Mouse (Mus musculus): Measurements from ENCODE around the gene Cpm.

Cpm gene

DNA sequence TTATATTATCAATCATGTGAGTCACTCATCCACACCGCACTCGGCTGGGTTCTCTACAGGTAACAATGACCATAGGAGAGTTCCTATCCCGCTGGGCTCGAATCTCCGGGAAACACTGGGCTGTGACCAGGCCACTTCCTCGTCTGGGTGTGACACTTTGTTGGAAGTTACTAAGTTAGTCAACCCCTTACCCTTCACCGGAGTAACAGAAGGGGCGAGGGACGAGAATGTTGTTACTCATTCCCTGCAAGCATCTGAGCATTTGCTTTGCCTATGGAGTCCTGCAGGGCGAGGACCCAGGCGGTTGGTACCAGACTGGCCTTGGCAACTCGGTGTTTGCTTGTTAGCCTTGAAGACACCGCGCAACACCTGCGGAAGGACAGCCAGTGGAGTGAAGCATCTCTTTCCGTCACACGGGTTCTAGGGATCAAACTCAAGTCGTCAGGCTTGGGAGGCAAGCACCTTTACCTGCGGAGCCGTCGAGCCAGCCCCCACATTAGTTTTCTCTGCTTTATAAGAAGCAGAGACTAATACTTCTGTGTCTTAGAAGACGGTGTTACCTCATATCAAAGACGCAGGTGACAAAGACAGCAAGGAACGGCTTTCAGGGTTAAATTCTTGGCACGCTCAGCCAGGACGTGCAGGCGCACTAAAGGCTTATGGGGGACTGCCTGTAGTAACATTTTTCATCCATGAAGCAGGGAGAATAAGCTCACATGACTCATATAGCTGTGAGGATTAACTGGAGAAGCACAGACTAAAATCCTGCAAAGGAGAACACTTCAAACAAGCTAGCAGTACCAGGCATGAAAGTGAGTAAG, 10.0 kb upstream of the Cpm start:
- no peak for DNase-seq (ENCODE audit: extremely low read depth, low read depth)

GRCm38 (mm10) chr10:117619862-117620179, 9.5 kb upstream of the Cpm start:
- no peak for DNase-seq (ENCODE audit: extremely low read depth, low read depth)

DNA sequence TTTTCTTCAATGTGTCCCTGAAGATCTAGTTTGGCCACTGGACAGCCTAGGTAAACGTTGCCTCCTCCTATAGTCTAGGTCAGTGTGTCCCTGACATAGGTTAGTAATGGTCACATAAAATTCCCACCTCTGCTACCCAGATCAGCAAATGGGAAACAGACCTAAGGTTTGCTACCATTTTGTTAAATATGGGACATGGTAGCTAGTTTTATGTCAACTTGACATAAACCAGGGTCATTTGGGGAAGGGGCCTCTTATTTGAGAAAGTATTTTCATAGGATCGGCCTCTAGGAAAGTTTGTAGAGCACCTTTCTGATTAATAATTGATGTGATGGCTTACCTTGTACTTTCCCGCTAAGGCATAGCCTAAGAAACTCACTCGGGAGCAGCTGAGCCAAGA, 8.8 kb upstream of the Cpm start:
- no peak for DNase-seq (ENCODE audit: extremely low read depth, low read depth)

GRCm38 (mm10) chr10:117620934-117621501, 8.3 kb upstream of the Cpm start:
- DNase-seq (ENCODE audit: extremely low read depth, low read depth): no peak

- DNase-seq (ENCODE audit: extremely low read depth, low read depth): no peak
These were observed 7.4 kb upstream of the Cpm start for GRCm38 (mm10) chr10:117621616-117622533.

DNA sequence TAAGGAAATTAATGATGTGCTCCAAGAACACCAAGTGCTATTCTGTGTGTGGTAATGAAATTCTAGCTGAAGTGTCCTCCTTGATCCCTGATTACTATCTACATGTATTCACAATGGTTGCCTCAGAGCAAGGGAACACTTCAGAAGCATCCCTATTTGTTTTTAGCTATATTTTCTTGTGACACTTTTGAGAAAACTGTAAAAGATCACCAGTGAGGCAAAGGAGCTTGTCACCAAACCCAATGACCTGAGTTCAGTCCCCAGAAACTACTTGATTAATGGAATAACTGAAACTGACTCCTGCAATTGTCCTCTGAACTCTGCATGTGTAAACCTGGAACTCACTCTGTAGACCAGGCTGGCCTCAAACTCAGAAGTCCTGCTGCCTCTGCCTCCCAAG, 5.9 kb upstream of the Cpm start:
- no peak for DNase-seq (ENCODE audit: extremely low read depth, low read depth)

DNA sequence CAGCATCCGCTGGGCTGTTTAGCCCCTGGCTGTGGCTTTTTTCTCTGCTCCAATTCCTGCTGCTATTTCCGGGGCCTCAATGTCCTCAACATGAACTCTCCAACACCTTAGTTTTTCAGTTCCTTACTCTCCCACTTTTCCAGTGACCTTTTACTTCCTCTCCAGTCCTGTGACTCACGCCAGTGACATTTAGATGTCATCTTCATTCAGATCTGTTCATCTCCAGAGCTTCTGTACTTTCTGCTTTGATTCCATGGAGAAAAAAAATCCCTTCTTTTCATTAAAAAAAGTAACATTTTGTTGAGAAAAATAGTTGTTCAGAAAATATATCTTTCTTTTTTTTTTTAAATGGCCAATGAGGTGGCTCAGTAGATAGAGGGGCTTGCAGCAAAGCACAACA, 5.1 kb upstream of the Cpm start:
- no peak for DNase-seq (ENCODE audit: extremely low read depth, low read depth)

- DNase-seq (ENCODE audit: extremely low read depth, low read depth): no peak
These were observed 4.4 kb upstream of the Cpm start for GRCm38 (mm10) chr10:117624655-117625497.

- no peak for DNase-seq (ENCODE audit: extremely low read depth, low read depth)
These were observed 3.6 kb upstream of the Cpm start for GRCm38 (mm10) chr10:117625500-117626296.

DNA sequence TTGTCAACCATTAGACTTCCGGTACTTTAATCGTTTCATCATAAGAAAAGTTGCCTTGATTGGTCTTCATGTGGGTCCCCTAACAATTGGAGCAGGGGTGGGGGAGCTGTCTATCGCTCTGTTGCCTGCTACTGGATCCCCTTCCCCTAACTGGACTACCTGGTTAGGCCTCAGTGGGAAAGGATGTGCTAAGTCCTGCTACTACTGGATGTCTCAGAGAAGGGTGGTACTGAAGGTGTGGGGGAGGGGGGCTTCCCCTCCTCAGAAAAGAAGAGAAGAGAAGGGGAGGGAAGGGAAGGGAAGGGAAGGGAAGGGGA, 3.0 kb upstream of the Cpm start:
- DNase-seq (ENCODE audit: extremely low read depth, low read depth): no peak

GRCm38 (mm10) chr10:117626840-117627615, 2.3 kb upstream of the Cpm start:
- DNase-seq (ENCODE audit: extremely low read depth, low read depth): no peak

- no peak for DNase-seq (ENCODE audit: extremely low read depth, low read depth)
These were observed 1.7 kb upstream of the Cpm start for GRCm38 (mm10) chr10:117627616-117627930.

- no peak for DNase-seq (ENCODE audit: extremely low read depth, low read depth)
These were observed 1.4 kb upstream of the Cpm start for GRCm38 (mm10) chr10:117627949-117628348.

- no peak for DNase-seq (ENCODE audit: extremely low read depth, low read depth)
These were observed 734 bp upstream of the Cpm start for GRCm38 (mm10) chr10:117628363-117629168.

DNA sequence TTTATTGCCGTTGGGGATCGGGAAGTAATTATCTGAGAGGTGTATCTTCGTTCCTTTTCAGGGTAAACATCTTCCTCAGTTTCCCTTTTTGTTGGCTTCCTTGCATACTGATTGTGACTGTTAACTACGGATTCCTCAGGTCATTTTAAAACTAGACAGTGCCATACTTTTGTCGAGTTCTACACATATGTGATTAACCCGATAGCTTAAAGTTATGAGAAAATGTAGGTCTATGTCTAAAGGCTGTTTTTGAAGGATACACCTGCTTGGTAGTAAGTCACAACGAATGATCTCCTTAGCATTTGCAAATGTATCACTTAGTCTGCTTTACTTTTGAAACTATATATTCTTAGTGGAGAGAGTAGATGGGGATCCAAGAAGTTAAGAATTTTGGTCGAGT, 876 bp downstream of the Cpm start:
- DNase-seq (ENCODE audit: extremely low read depth, low read depth): no peak

DNA sequence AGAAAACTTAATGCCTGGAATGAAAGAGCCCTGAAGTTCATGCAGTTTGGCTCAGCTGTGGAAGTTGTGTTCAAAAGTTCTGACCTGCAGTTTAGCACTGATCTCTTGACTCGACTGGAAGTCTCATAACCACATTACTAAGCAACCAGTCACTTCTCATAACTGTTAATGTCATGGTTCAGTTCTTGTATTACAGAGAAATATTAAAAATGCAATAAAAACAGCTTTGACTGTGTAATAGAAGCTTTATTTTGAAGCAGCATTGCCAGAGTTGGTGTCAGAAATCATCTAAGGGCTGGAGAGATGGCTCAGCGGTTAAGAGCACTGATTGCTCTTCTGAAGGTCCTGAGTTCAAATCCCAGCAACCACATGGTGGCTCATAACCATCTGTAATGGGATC, 1.5 kb downstream of the Cpm start:
- DNase-seq (ENCODE audit: extremely low read depth, low read depth): no peak

DNA sequence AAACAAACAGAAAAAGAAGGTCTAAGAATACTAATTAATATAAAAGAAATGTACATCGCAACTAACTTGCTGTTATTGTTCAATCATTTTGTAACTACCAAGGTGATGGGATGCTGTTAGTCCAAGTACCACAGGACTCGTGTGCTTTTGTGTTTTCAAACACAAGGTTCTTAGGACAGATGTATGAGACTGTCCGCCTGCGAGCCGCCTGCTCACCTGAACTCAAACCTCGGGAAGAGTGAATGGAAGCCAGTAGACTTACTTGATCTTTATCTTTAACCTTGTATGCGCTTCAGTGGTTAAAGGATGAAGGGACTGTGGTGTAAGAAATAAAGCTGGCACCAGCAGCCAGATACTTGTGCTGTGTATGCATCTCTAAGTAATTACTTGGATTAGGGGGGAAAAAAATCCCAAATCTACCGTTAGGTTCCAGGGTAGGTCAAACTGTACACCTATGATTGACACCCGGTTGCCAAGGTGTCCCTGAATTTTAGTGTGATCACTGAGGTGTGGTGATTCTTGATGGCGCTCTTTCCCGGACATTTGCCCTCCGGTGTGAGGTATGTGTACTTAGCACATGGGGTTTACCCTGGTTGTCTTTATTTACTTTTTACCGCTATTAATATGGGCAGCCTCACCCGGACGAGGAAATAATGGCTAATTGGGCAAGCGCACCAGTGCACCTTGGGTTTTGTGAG, 2.4 kb downstream of the Cpm start:
- DNase-seq (ENCODE audit: extremely low read depth, low read depth): no peak

DNA sequence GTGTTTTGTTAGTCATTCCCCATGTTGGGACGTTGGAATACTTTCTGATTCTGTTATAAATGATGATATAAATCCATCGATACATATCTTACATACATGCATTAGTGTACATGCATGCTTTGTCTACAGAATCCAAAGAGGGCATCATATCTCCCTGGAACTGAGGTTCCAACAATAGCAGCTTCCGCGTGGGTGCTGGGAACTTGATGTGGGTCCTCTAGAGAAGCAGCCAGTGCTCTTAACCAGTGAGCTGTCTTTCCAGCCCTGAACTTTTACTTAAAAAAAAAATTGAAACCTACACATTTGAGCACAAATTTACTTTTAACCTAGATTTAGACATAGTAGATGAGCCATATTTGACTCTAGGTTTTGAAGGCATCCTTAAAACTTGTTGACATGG, 3.1 kb downstream of the Cpm start:
- DNase-seq (ENCODE audit: extremely low read depth, low read depth): no peak
